Mouse (Mus musculus): ENCODE measurements around the gene Gpatch1.
A peak's percentile ranks its signal among the peaks of the same experiment; 100 is the strongest.

GRCm38 (mm10) chr7:35230333-35230732 is 87.9 kb downstream of the Gpatch1 start:
- TF ChIP-seq CTCF (IDR thresholded peaks at IDR 0.05; ENCODE audit: borderline replicate concordance, extremely low read depth, insufficient read depth, insufficient read length) (peak; percentile 53; the same call in 1 of the 2 replicates), POLR2A (IDR thresholded peaks at IDR 0.05; ENCODE audit: borderline replicate concordance, extremely low read depth, insufficient read depth, insufficient read length, poor library complexity, severe bottlenecking) (no peak)

Data from brain, embryonic 14.5 days (tissue).